Mouse (Mus musculus): ENCODE results near the gene Gm20850.
"Not testable (repeated sequence)": the region's sequence is repeated elsewhere in the genome, so short reads cannot be mapped to it uniquely, and the experiment has no call there.

Gene Gm20850

GRCm38 (mm10) chrY:75715022-75715421 is at the start of gene Gm20850:
Gene Gm20850 (plus strand): TSS chrY:75715322.
- DNase-seq: not testable (repeated sequence)

All from kidney, adult 11 months (tissue).